Mouse (Mus musculus): ENCODE measurements around the gene Hamp.

DNA sequence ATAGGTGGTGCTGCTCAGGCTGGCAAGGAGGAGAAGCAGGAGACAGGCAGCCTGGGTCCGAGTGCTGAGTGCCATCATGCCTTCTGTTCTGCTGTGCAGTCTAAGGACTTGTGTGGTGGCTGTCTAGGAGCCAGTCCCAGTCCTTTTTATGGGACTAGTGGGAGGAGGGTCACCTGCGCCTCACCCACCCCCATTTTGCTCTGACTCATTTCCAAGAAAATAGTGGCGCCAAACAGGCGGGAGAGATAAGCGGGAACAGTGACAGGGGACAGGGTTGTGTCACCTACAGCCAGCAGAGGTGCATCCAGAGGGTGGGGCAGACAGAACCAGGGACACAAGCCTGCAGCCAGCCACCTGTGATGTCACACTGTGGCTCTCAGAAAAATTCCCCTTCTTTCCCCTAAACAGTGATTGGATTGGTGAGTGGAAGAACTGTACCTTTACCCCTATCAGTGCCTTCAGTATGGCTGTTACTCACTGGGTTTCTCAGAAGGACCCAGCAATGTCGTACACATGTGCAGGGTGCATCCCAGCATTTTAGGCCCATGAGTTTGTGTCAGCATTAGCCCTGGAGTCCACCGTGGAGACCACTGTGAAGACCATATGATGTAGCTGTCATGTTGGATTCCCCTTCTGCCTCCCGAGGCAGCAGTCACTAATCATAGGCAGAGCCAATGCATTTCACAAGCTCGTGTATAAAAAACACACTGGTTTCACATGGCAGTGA is at the start of gene Hamp:
- no peak for TF ChIP-seq MAFK (IDR thresholded peaks at IDR 0.05; ENCODE audit: insufficient read depth, low read depth, low read length)
- no peak for TF ChIP-seq ZNF384 (IDR thresholded peaks at IDR 0.05; ENCODE audit: low read depth, low read length)
- no peak for TF ChIP-seq HCFC1 (IDR thresholded peaks at IDR 0.05; ENCODE audit: borderline replicate concordance, insufficient read depth, low read length)
- no peak for TF ChIP-seq ZC3H11A (IDR thresholded peaks at IDR 0.05; ENCODE audit: borderline replicate concordance, low read depth, low read length)
- TF ChIP-seq CHD2 (IDR thresholded peaks at IDR 0.05; ENCODE audit: low read depth, low read length) = no peak
